Mouse (Mus musculus) mouse trophoblast stem cell (cell line): ENCODE data around the gene Chic2.

Experiments used
- in situ Hi-C, 2 experiments: fragments of 300-500 bp; cut with MseI, MboI; formaldehyde crosslinking; loops; 2 replicates in 1 of 2; 3 replicates in 1 of 2; pipeline ENCODE4 v1.15.1; 2025

The Chic2 gene

GRCm38 (mm10) chr5:75067125-75067756, 22.7 kb upstream of the Chic2 start:
- in situ Hi-C loops, result no loop called here

DNA sequence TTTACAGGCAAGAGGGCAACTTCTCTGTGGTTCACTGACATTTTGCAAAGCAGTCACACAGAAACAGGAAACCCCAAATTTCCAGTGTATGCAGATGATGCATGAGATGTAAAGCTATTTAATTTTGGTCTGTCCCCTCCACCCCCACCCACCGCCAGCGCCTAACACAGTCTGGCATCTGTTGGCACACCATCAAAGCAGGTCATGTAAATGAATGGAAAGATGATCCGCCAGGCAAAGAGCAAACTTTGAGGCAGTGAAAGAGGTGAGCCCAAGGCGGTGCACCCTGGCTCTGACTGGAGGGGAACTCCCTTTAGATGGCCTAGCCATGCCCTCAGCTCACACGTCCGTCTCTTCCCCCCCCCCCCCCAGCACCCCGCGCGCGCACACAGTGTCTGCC, 22.1 kb upstream of the Chic2 start:
- in situ Hi-C loops, result no loop called here

GRCm38 (mm10) chr5:75063177-75063576, 18.6 kb upstream of the Chic2 start:
- in situ Hi-C loops, result no loop called here

DNA sequence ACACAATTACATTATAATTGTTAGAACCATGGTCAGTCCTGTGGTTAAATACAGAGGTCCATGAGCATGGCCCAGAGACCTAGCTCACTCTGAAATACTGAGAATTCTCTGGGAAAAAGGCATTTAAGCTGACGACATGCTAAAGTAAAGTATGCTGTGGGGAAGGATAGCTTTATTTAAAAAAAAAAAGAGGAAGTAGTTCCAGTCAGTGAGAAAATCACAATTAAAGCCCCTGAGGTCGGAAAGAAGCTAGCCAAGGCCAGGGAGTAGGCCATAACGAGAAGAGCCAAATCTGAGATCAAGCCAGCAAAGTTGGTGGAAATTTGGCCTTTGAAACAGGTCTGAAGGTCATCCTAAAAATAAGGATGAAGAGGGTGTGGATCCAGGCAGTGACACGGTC, 6.5 kb upstream of the Chic2 start:
- in situ Hi-C loops, result no loop called here

GRCm38 (mm10) chr5:75046681-75047321, 2.2 kb upstream of the Chic2 start:
- in situ Hi-C loops, result no loop called here

- in situ Hi-C loops, result no loop called here
These were observed 797 bp upstream of the Chic2 start for GRCm38 (mm10) chr5:75045371-75045770.

GRCm38 (mm10) chr5:75043621-75044301, 813 bp downstream of the Chic2 start:
- in situ Hi-C loops, result no loop called here

- in situ Hi-C loops, result no loop called here
These were observed 1.5 kb downstream of the Chic2 start for GRCm38 (mm10) chr5:75043011-75043445.

- in situ Hi-C loops, result no loop called here
These were observed 5.3 kb downstream of the Chic2 start for GRCm38 (mm10) chr5:75039307-75039706.

DNA sequence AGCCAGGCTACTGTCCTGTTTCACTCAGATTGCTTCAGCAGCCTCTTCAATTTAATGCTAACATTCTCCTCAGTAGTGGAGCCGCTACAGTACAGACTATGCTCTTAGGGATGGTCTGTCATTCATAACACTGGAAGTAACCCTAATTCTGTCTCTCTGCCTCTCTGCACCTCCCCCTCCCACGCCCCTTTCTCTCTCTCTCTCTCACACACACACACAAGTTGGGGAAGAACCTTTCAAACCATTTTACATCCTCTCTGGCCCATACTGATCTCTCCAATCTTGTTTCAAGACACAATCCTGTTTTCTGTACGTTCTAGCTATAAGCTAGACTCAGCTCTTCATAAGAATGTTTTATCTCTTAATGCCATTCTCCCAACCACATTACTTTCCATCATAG, 9.1 kb downstream of the Chic2 start:
- in situ Hi-C loops, result no loop called here

DNA sequence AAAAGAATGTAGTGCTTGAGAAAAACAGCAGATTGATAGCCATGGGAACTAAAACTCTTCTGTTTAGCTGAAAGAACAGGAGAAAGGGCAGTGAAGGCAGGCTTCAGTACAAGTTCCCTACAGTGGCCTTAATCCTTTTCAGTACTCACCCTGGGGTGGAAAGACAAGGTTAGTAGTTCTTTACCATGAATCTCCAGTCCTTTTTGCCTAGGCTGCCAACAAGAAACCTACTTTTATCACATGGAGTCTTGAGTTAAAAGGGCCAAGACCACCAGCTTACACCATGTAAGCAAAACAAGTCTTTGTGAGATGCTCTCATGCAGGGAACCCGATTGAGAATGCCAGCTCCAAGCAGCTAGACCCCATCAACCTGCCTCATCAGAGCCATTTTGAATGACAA, 29.8 kb downstream of the Chic2 start:
- in situ Hi-C loops, result no loop called here

GRCm38 (mm10) chr5:75012771-75013421, 31.7 kb downstream of the Chic2 start:
- in situ Hi-C loops, result no loop called here

- in situ Hi-C loops, result no loop called here
These were observed 32.4 kb downstream of the Chic2 start for GRCm38 (mm10) chr5:75011985-75012738.

DNA sequence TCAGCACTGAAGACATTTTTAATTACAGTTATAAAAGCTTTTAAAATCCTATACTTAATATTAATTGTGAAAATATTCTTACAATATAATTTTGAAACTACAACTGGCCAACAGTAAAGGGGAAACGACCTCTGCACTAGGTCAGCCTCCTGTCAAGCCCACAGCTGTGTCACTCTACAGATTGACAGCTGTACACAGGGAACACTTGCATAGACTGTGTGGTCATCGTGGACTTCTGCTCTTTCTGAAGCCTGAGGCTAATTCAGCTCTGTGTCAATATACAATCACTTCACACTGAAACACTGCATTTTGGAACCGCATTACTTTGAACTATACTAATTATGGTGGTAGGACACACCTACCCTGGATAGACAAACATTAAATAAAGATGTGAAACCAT, 39.8 kb downstream of the Chic2 start:
- in situ Hi-C loops, result no loop called here

DNA sequence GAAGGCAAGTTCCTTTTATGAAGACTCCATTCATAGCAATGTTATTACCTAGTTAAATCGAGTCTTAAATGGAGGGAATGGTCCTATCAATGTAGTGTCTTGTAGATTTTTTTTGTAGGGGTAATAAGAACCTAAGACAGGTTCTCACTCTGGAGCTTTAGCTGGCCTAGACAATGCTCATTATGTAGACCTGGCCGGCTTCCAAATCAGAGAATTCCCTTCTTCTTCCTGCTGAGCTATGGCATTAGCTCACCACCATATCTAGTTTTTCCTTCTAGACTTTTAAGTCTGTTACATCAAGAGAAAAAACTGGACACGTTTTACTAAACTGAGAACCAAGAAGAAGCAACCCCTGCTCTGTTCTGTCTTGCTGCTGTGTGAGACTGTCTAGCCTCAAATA, 42.5 kb downstream of the Chic2 start:
- in situ Hi-C loops, result no loop called here

- in situ Hi-C loops, result no loop called here
These were observed 45.7 kb downstream of the Chic2 start for GRCm38 (mm10) chr5:74998716-74999512.

DNA sequence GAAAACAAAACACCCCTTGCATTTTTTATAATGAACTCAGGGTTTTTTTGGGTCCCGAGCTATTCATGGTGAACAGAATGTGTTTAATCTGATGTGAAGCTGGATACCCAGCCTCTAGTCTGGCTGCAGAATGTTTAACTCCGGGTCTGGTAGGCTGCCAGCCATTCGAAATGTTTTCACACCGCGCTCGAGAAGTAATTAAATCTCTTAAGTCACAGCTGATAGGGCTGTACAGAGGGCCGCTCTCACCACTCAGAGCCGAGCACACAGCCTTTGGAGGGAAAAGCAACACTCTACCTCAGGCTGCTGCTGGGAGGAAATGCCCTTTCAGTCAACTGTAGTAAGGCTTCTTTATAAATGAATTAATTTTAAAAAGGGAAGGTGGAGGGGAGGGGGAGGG, 49.6 kb downstream of the Chic2 start:
- in situ Hi-C loops, result no loop called here

DNA sequence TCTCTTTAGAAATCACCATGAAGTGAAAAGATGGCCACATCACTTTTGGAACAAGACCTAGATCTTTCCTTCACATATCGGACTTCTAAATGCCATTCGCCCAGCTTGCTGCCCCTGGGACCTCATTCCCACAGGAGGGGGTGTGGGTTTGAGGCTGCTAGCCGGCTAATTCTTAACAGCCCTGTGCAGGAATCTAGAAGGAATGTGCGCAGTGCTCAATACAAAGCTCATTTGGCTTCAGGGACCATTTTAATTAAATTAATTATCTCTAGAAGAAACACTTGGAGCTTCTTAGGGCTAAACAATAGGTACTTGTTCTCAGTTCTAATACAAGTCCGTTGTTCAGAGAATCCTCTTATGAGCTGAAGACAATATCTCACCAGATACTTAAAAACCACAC, 60.5 kb downstream of the Chic2 start:
- in situ Hi-C loops, result no loop called here

DNA sequence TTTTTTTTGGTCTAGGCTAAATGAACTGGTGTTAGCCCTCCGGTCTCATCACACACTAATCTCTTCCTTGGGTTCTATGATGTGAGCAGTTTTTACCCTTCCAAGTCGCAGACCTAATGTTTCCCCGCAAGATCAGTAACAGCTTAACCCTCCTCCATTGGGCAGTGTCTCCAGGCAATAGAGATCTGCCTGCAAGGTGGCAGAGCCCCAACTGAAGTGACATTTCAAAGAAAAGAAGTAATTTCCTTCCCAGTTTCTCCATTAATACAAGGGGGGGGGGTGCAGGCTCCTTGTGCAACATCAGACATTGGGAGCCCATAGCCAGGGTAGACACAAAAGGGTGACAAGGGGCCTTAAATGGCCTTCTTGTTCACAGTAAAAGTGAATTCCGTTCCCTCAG, 64.0 kb downstream of the Chic2 start:
- in situ Hi-C loops, result no loop called here

- in situ Hi-C loops, result no loop called here
These were observed 64.4 kb downstream of the Chic2 start for GRCm38 (mm10) chr5:74980154-74980553.

- in situ Hi-C loops, result no loop called here
These were observed 65.0 kb downstream of the Chic2 start for GRCm38 (mm10) chr5:74979586-74979985.
